Mouse (Mus musculus): ENCODE measurements around the gene Armc3. TPM values are rescaled to one million over a fixed set of nuclear protein-coding genes. Genes with fewer than 3 reads are reported as not detected.

Armc3 gene
- not detected in 2 replicates for polyA plus RNA-seq (2012)

GRCm38 (mm10) chr2:19198452-19199365 lies at the start of gene Armc3:
Gene Armc3 (plus strand): TSS chr2:19199302.
- no peak for TF ChIP-seq GATA1 (IDR thresholded peaks at IDR 0.05; ENCODE audit: low read length)

GRCm38 (mm10) chr2:19152687-19153086 lies 46.4 kb upstream of the Armc3 start:
- TF ChIP-seq GATA1 (IDR thresholded peaks at IDR 0.05; ENCODE audit: low read length), result no peak

GRCm38 (mm10) chr2:19156176-19156575 lies 42.9 kb upstream of the Armc3 start:
- TF ChIP-seq GATA1 (IDR thresholded peaks at IDR 0.05; ENCODE audit: low read length), result no peak

GRCm38 (mm10) chr2:19159539-19159938 lies 39.6 kb upstream of the Armc3 start:
- no peak for TF ChIP-seq GATA1 (IDR thresholded peaks at IDR 0.05; ENCODE audit: low read length)

- no peak for TF ChIP-seq GATA1 (IDR thresholded peaks at IDR 0.05; ENCODE audit: low read length)
These were observed 38.6 kb upstream of the Armc3 start for GRCm38 (mm10) chr2:19160368-19161114.

GRCm38 (mm10) chr2:19164234-19164633 lies 34.9 kb upstream of the Armc3 start:
- no peak for TF ChIP-seq GATA1 (IDR thresholded peaks at IDR 0.05; ENCODE audit: low read length)

- no peak for TF ChIP-seq GATA1 (IDR thresholded peaks at IDR 0.05; ENCODE audit: low read length)
These were observed 22.3 kb upstream of the Armc3 start for GRCm38 (mm10) chr2:19176827-19177236.

GRCm38 (mm10) chr2:19199366-19199853 lies 308 bp downstream of the Armc3 start:
- TF ChIP-seq GATA1 (IDR thresholded peaks at IDR 0.05; ENCODE audit: low read length), result no peak

GRCm38 (mm10) chr2:19200112-19200511 lies 1.0 kb downstream of the Armc3 start:
- no peak for TF ChIP-seq GATA1 (IDR thresholded peaks at IDR 0.05; ENCODE audit: low read length)

- TF ChIP-seq GATA1 (IDR thresholded peaks at IDR 0.05; ENCODE audit: low read length), result no peak
These were observed 2.6 kb downstream of the Armc3 start for GRCm38 (mm10) chr2:19201682-19202081.

GRCm38 (mm10) chr2:19234305-19234704 lies 35.2 kb downstream of the Armc3 start:
- no peak for TF ChIP-seq GATA1 (IDR thresholded peaks at IDR 0.05; ENCODE audit: low read length)

GRCm38 (mm10) chr2:19235193-19235592 lies 36.1 kb downstream of the Armc3 start:
- TF ChIP-seq GATA1 (IDR thresholded peaks at IDR 0.05; ENCODE audit: low read length), result no peak

GRCm38 (mm10) chr2:19235614-19236013 lies 36.5 kb downstream of the Armc3 start:
- TF ChIP-seq GATA1 (IDR thresholded peaks at IDR 0.05; ENCODE audit: low read length), result no peak

- no peak for TF ChIP-seq GATA1 (IDR thresholded peaks at IDR 0.05; ENCODE audit: low read length)
These were observed 39.7 kb downstream of the Armc3 start for GRCm38 (mm10) chr2:19238771-19239170.

GRCm38 (mm10) chr2:19249611-19250010 lies 50.5 kb downstream of the Armc3 start:
- no peak for TF ChIP-seq GATA1 (IDR thresholded peaks at IDR 0.05; ENCODE audit: low read length)

GRCm38 (mm10) chr2:19255037-19255436 lies 55.9 kb downstream of the Armc3 start:
- TF ChIP-seq GATA1 (IDR thresholded peaks at IDR 0.05; ENCODE audit: low read length), result no peak

All from G1E-ER4 (cell line).